Mouse (Mus musculus) central nervous system, embryonic 11.5 days (tissue): ENCODE measurements around the gene Vmn2r101. TPM values are rescaled to one million over a fixed set of nuclear protein-coding genes. Genes with fewer than 3 reads are reported as not detected.

Experiments
- polyA plus RNA-seq: library from polyadenylated mRNA; depleted of rRNA; stranded (reverse); fragments of >200 nt; gene quantifications from 2 replicates; pipeline ENCODE4 v1.2.3, GENCODE M21; 2012; rRNA removed

Vmn2r101 gene
- not detected in 2 replicates for polyA plus RNA-seq

GRCm38 (mm10) chr17:19576927-19577326 is at the start of gene Vmn2r101:
Vmn2r101 (plus strand) TSS chr17:19577227.

GRCm38 (mm10) chr17:19660028-19660427 is 83.0 kb downstream of the Vmn2r101 start, which contains the start of gene Vmn2r102:
Vmn2r102 (plus strand) TSS chr17:19660328.

Other genes with a start within 250 kb of the Vmn2r101 start
- not detected in 2 replicates for gene Vmn2r99, start 215.3 kb upstream of the Vmn2r101 start, polyA plus RNA-seq
- gene Vmn2r100, start 72.5 kb upstream of the Vmn2r101 start, polyA plus RNA-seq, result not detected in 2 replicates
- not detected in 2 replicates for gene Vmn2r102, start 83.1 kb downstream of the Vmn2r101 start, polyA plus RNA-seq
- gene Vmn2r103, start 196.1 kb downstream of the Vmn2r101 start, polyA plus RNA-seq, result not detected in 2 replicates